Mouse (Mus musculus) forebrain, embryonic 12.5 days (tissue): ENCODE data around the gene Cyp2t4. TPM values are rescaled to one million over a fixed set of nuclear protein-coding genes. Genes with fewer than 3 reads are reported as not detected.

Source experiments
- ATAC-seq: fragments of 200-750 bp; cut with Nextera tagmentation; 2 replicates; pipeline ENCODE4 v1.8.0; 2017; ENCODE audit warnings: moderate TSS enrichment; ENCODE audit not compliant: low FRiP score
- H3K27ac ChIP-seq: fragments of 300-500 bp; sonication (generic); 2 replicates; pipeline ENCODE4 v1.5.1; 2016; ENCODE audit warnings: mild to moderate bottlenecking
- H3K27me3 ChIP-seq: fragments of 300-500 bp; sonication (generic); 2 replicates; pipeline ENCODE4 v1.6.1; 2016; ENCODE audit warnings: mild to moderate bottlenecking
- H3K36me3 ChIP-seq: fragments of 300-500 bp; sonication (generic); replicated peaks from 2 replicates; pipeline ENCODE4 v1.6.1; 2016; ENCODE audit warnings: mild to moderate bottlenecking
- H3K4me1 ChIP-seq: fragments of 300-500 bp; sonication (generic); 2 replicates; pipeline ENCODE4 v1.6.1; 2016
- H3K4me2 ChIP-seq: fragments of 300-500 bp; sonication (generic); 2 replicates; pipeline ENCODE4 v1.6.1; 2016; ENCODE audit warnings: mild to moderate bottlenecking, moderate library complexity
- H3K4me3 ChIP-seq: fragments of 300-500 bp; sonication (generic); replicated peaks from 2 replicates; pipeline ENCODE4 v1.5.1; 2016; ENCODE audit warnings: mild to moderate bottlenecking
- H3K9ac ChIP-seq: fragments of 300-500 bp; sonication (generic); 2 replicates; pipeline ENCODE4 v1.6.1; 2016; ENCODE audit warnings: mild to moderate bottlenecking
- H3K9me3 ChIP-seq: fragments of 300-500 bp; sonication (generic); 2 replicates; pipeline ENCODE4 v1.6.1; 2016
- WGBS: fragments of 180-500 bp; shearing (Covaris S2); methylation state at CpG from one replicate; pipeline ENCODE4 v1.1.7; 2016; 5-methylcytosine and 5-hydroxymethylcytosine counted together
- polyA plus RNA-seq: library from polyadenylated mRNA; unstranded; fragments of >200 nt; fragmentation: Nextera tagmentation; extraction: Ambion mirVana; gene quantifications from 2 replicates; pipeline ENCODE4 v1.2.1, GENCODE M21; 2016

The Cyp2t4 gene
- polyA plus RNA-seq, result 0.15 and 0.34 TPM in 2 replicates

GRCm38 (mm10) chr7:27153205-27153764, at the start of gene Cyp2t4:
Gene Cyp2t4, plus strand, starts transcription at chr7:27153714.
- no peak within 1 kb of the TSS for H3K9ac ChIP-seq
- H3K4me3 ChIP-seq, result no peak within 1 kb of the TSS
- no peaks in the 10 kb centered on the region for H3K27me3 ChIP-seq
- WGBS, result 73% methylated on average over 10 of the region's 10 CpGs
- H3K9me3 ChIP-seq, result no peaks in the 10 kb centered on the region
- H3K4me1 ChIP-seq, result no peaks in the 10 kb centered on the region
- no peak for ATAC-seq
- H3K36me3 ChIP-seq, result peaks cover 13% of the 10 kb centered on the region
- H3K4me2 ChIP-seq, result no peak within 1 kb of the TSS
- H3K27ac ChIP-seq, result no peak within 1 kb of the TSS

GRCm38 (mm10) chr7:27104882-27105281, 48.6 kb upstream of the Cyp2t4 start:
- H3K36me3 ChIP-seq, result no peaks in the 10 kb centered on the region
- no peak for ATAC-seq

GRCm38 (mm10) chr7:27110327-27110726, 43.2 kb upstream of the Cyp2t4 start:
- no peak overlapping the region for H3K27ac ChIP-seq
- H3K4me1 ChIP-seq, result no peaks in the 10 kb centered on the region
- no peak for ATAC-seq
- H3K9me3 ChIP-seq, result 0 out of 2 replicates have a peak, but pooled peaks cover 6% of the 10 kb centered on the region
- no peak overlapping the region for H3K9ac ChIP-seq
- no peaks in the 10 kb centered on the region for H3K27me3 ChIP-seq
- H3K36me3 ChIP-seq, result no peaks in the 10 kb centered on the region
- no peak overlapping the region for H3K4me3 ChIP-seq
- no peak overlapping the region for H3K4me2 ChIP-seq

More at GRCm38 (mm10) chr7:27104882-27105281, 48.6 kb upstream of the Cyp2t4 start:
- H3K9ac ChIP-seq, result no peak overlapping the region
- no peak overlapping the region for H3K27ac ChIP-seq
- WGBS, result 78% methylated on average over 5 of the region's 5 CpGs
- H3K4me3 ChIP-seq, result no peak overlapping the region
- H3K9me3 ChIP-seq, result 0 out of 2 replicates have a peak, but pooled peaks cover 6% of the 10 kb centered on the region
- no peaks in the 10 kb centered on the region for H3K4me1 ChIP-seq
- H3K4me2 ChIP-seq, result no peak overlapping the region
- H3K27me3 ChIP-seq, result no peaks in the 10 kb centered on the region

- Histone ChIP-seq H3K4me1 (no peaks in the 10 kb centered on the region), H3K4me3 (no peak overlapping the region), H3K27ac (no peak overlapping the region), H3K4me2 (no peak overlapping the region), H3K9ac (no peak overlapping the region), H3K36me3 (no peaks in the 10 kb centered on the region), H3K27me3 (no peaks in the 10 kb centered on the region), H3K9me3 (0 out of 2 replicates have a peak, but pooled peaks cover 6% of the 10 kb centered on the region)
- ATAC-seq, result no peak
- WGBS, result 86% methylated on average over 1 of the region's 1 CpGs
Measured at GRCm38 (mm10) chr7:27111038-27111437, 42.5 kb upstream of the Cyp2t4 start.

GRCm38 (mm10) chr7:27111987-27112386, 41.5 kb upstream of the Cyp2t4 start:
- no peak overlapping the region for H3K4me3 ChIP-seq
- H3K27me3 ChIP-seq, result no peaks in the 10 kb centered on the region
- H3K27ac ChIP-seq, result no peak overlapping the region
- no peak overlapping the region for H3K4me2 ChIP-seq
- no peaks in the 10 kb centered on the region for H3K4me1 ChIP-seq
- 0 out of 2 replicates have a peak, but pooled peaks cover 6% of the 10 kb centered on the region for H3K9me3 ChIP-seq
- H3K36me3 ChIP-seq, result no peaks in the 10 kb centered on the region
- H3K9ac ChIP-seq, result no peak overlapping the region
- no peak for ATAC-seq
- WGBS, result 71% methylated on average over 3 of the region's 3 CpGs

- Histone ChIP-seq H3K27ac (no peak overlapping the region), H3K4me2 (no peak overlapping the region), H3K4me3 (no peak overlapping the region), H3K9me3 (no peaks in the 10 kb centered on the region), H3K36me3 (no peaks in the 10 kb centered on the region), H3K4me1 (no peaks in the 10 kb centered on the region), H3K27me3 (no peaks in the 10 kb centered on the region), H3K9ac (no peak overlapping the region)
- no peak for ATAC-seq
- WGBS, result 70% methylated on average over 4 of the region's 4 CpGs
Measured at GRCm38 (mm10) chr7:27118033-27118511, 35.4 kb upstream of the Cyp2t4 start.

- Histone ChIP-seq H3K4me3 (no peak within 1 kb of the TSS), H3K4me2 (no peak within 1 kb of the TSS), H3K27ac (no peak within 1 kb of the TSS), H3K27me3 (no peaks in the 10 kb centered on the region), H3K9me3 (no peaks in the 10 kb centered on the region), H3K4me1 (no peaks in the 10 kb centered on the region), H3K9ac (no peak within 1 kb of the TSS), H3K36me3 (no peaks in the 10 kb centered on the region)
- ATAC-seq, result no peak
Measured at GRCm38 (mm10) chr7:27119676-27120075, 33.8 kb upstream of the Cyp2t4 start, which contains the start of gene Cyp2f2. Gene Cyp2f2, plus strand, starts transcription at chr7:27119909.

GRCm38 (mm10) chr7:27124305-27124832, 29.1 kb upstream of the Cyp2t4 start:
- H3K9me3 ChIP-seq, result no peaks in the 10 kb centered on the region
- no peak overlapping the region for H3K27ac ChIP-seq
- no peaks in the 10 kb centered on the region for H3K27me3 ChIP-seq
- no peak overlapping the region for H3K4me3 ChIP-seq
- WGBS, result 83% methylated on average over 5 of the region's 5 CpGs
- H3K9ac ChIP-seq, result no peak overlapping the region
- H3K36me3 ChIP-seq, result no peaks in the 10 kb centered on the region
- ATAC-seq, result no peak
- no peak overlapping the region for H3K4me2 ChIP-seq
- H3K4me1 ChIP-seq, result no peaks in the 10 kb centered on the region

GRCm38 (mm10) chr7:27124969-27125368, 28.5 kb upstream of the Cyp2t4 start:
- no peak overlapping the region for H3K9ac ChIP-seq
- H3K36me3 ChIP-seq, result no peaks in the 10 kb centered on the region
- no peak overlapping the region for H3K27ac ChIP-seq
- no peak overlapping the region for H3K4me2 ChIP-seq
- H3K4me3 ChIP-seq, result no peak overlapping the region
- ATAC-seq, result no peak
- WGBS, result 88% methylated on average over 4 of the region's 4 CpGs
- no peaks in the 10 kb centered on the region for H3K4me1 ChIP-seq
- H3K9me3 ChIP-seq, result no peaks in the 10 kb centered on the region
- no peaks in the 10 kb centered on the region for H3K27me3 ChIP-seq

GRCm38 (mm10) chr7:27128162-27128561, 25.4 kb upstream of the Cyp2t4 start:
- no peaks in the 10 kb centered on the region for H3K27me3 ChIP-seq
- H3K36me3 ChIP-seq, result no peaks in the 10 kb centered on the region
- H3K9me3 ChIP-seq, result no peaks in the 10 kb centered on the region
- no peak overlapping the region for H3K4me3 ChIP-seq
- no peaks in the 10 kb centered on the region for H3K4me1 ChIP-seq
- WGBS, result 57% methylated on average over 3 of the region's 3 CpGs
- ATAC-seq, result no peak
- no peak overlapping the region for H3K4me2 ChIP-seq
- H3K27ac ChIP-seq, result no peak overlapping the region
- H3K9ac ChIP-seq, result no peak overlapping the region

- ATAC-seq, result no peak
Measured at GRCm38 (mm10) chr7:27128946-27129345, 24.6 kb upstream of the Cyp2t4 start.

GRCm38 (mm10) chr7:27129811-27130210, 23.7 kb upstream of the Cyp2t4 start:
- ATAC-seq, result no peak
- Histone ChIP-seq H3K4me2 (no peak overlapping the region), H3K9me3 (no peaks in the 10 kb centered on the region), H3K36me3 (no peaks in the 10 kb centered on the region), H3K9ac (no peak overlapping the region), H3K27ac (no peak overlapping the region), H3K4me3 (no peak overlapping the region), H3K27me3 (no peaks in the 10 kb centered on the region), H3K4me1 (no peaks in the 10 kb centered on the region)
- 88% methylated on average over 12 of the region's 12 CpGs for WGBS

More at GRCm38 (mm10) chr7:27128946-27129345, 24.6 kb upstream of the Cyp2t4 start:
- H3K9ac ChIP-seq, result no peak overlapping the region
- H3K4me3 ChIP-seq, result no peak overlapping the region
- no peak overlapping the region for H3K27ac ChIP-seq
- WGBS, result 93% methylated on average over 13 of the region's 13 CpGs
- H3K4me2 ChIP-seq, result no peak overlapping the region
- H3K36me3 ChIP-seq, result no peaks in the 10 kb centered on the region
- H3K27me3 ChIP-seq, result no peaks in the 10 kb centered on the region
- no peaks in the 10 kb centered on the region for H3K9me3 ChIP-seq
- no peaks in the 10 kb centered on the region for H3K4me1 ChIP-seq
